Mouse (Mus musculus): ENCODE results near the gene Nin. TPM values are rescaled to one million over a fixed set of nuclear protein-coding genes. Genes with fewer than 3 reads are reported as not detected.
"Not testable (repeated sequence)": the region's sequence is repeated elsewhere in the genome, so short reads cannot be mapped to it uniquely, and the experiment has no call there.

The Nin gene
- polyA plus RNA-seq (2015; fragmentation: Nextera tagmentation; extraction: Ambion mirVana): 6.6 and 10.2 TPM in 2 replicates

DNA sequence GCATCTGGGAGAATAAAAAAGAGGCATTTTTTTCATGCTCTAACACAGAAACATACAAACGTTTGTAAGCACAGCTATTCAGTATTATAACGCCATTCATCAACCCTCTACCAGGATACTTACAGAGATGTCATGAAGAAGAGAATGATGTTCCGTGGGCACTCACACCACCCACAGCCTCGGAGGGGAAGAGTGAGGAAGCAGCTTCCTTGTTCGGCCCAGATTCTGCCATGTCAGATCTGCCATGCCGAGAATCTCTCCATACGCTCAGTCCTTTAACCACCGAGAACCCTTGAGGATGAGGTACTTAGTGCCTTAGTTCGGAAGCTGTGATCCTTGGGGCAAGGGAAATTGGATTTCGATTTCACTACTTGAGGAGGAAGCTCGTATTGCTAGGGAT, at the start of gene Nin:
Gene Nin (minus strand): TSS at position 367 of the 400 bp plus-strand sequence.
- H3K27ac ChIP-seq: no peak within 1 kb of the TSS
- WGBS: 71% methylated on average over 11 of the region's 11 CpGs
- H3K9me3 ChIP-seq (replicated peaks): no peaks in the 10 kb centered on the region
- no peak within 1 kb of the TSS for H3K4me3 ChIP-seq
- no peaks in the 10 kb centered on the region for H3K27me3 ChIP-seq
- H3K4me2 ChIP-seq: no peak within 1 kb of the TSS
- ATAC-seq (replicated peaks; ENCODE audit: insufficient number of reproducible peaks, insufficient read depth, low FRiP score, low read depth): no peak
- no peak within 1 kb of the TSS for H3K9ac ChIP-seq
- H3K36me3 ChIP-seq: no peaks in the 10 kb centered on the region
- peaks cover 17% of the 10 kb centered on the region for H3K4me1 ChIP-seq (replicated peaks)

DNA sequence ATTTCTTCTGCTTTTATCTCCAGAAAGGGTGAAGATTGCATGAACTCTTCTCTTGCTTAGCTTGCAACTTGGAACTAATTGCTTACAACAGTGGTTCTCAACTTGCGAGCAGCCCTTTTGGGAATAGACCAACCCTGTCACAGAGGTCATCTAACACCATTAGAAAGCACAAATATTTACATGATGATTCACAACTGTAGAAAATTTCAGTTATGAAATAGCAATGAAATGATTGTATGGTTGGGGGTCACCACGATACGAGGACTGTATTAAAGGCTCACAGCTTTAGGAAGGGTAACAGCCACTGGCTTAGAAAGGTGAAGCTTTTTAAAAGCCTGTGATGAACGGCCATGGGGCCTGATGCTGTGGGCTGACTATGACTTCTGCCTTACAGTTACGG, 47.5 kb upstream of the Nin start:
- Histone ChIP-seq H3K4me2 (no peak overlapping the region), H3K9ac (no peak overlapping the region), H3K9me3 (replicated peaks) (no peaks in the 10 kb centered on the region), H3K36me3 (no peaks in the 10 kb centered on the region), H3K4me3 (no peak overlapping the region), H3K4me1 (replicated peaks) (no peaks in the 10 kb centered on the region), H3K27ac (no peak overlapping the region), H3K27me3 (no peaks in the 10 kb centered on the region)
- WGBS: 73% methylated on average over 5 of the region's 5 CpGs
- ATAC-seq (replicated peaks; ENCODE audit: insufficient number of reproducible peaks, insufficient read depth, low FRiP score, low read depth): no peak

DNA sequence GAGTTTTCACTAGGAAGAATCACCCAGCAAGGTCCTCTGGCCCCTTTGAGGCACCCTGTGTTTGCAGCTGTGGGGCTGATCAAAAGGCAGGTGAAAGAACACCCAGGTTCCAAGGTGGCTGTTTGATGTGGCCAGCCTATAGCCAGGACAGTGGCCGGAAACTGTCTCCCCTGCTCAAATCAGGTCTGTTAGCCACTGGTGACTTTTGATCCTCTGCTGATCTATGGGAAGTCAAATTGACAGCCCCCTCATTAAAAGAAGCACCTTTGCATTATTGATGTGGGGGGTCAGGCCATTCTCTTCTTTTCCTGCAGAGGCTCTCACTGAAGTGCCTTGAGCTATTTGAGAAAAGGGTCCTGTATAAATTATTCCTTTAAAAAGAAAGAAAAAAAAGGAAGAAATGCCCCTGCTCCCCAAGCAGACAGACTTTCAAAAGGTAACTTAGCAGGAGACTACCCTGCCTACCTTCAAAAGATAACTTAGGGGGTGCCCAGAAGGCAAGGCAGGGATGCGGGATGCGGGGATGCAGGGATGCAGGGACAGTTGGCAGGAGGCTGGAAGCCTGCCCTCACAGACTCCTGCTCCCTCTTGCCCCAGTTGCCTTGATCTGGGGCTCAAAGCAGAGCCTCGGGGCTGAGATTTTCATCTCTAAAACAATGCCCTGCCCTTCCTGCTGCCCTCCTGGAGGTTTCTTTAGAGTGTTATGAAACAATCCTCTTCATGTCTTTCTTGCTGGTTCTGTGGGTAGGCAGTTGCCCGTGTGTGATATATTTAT, 44.0 kb upstream of the Nin start:
- ATAC-seq (replicated peaks; ENCODE audit: insufficient number of reproducible peaks, insufficient read depth, low FRiP score, low read depth): no peak
- Histone ChIP-seq H3K9ac (no peak overlapping the region), H3K27me3 (no peaks in the 10 kb centered on the region), H3K36me3 (no peaks in the 10 kb centered on the region), H3K4me1 (replicated peaks) (no peaks in the 10 kb centered on the region), H3K27ac (no peak overlapping the region), H3K9me3 (replicated peaks) (no peaks in the 10 kb centered on the region), H3K4me2 (no peak overlapping the region), H3K4me3 (no peak overlapping the region)
- WGBS: 57% methylated on average over 5 of the region's 5 CpGs

DNA sequence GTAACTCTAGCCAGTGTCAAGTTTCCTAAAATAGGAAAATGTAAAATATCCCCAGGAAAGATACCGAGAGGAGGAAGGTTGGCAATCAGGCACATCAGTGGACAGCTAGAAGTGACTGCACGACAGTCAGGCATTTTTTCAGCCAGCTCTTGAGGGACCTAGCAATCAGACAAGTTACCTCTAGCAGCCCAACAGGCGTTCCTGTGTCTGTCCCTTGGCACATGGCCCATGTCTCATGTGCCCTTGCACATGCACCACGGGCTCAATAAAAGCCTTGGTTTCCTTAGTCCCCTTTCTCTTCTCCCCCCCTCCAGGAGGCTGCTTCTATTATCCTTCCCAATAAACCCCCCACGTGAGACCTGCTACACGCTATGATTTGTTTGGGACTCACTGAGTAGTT, 42.7 kb upstream of the Nin start:
- Histone ChIP-seq H3K4me2 (no peak overlapping the region), H3K36me3 (no peaks in the 10 kb centered on the region), H3K4me3 (no peak overlapping the region), H3K9ac (no peak overlapping the region), H3K4me1 (replicated peaks) (no peaks in the 10 kb centered on the region), H3K9me3 (replicated peaks) (no peaks in the 10 kb centered on the region), H3K27ac (no peak overlapping the region), H3K27me3 (no peaks in the 10 kb centered on the region)
- no peak for ATAC-seq (replicated peaks; ENCODE audit: insufficient number of reproducible peaks, insufficient read depth, low FRiP score, low read depth)
- WGBS: 50% methylated on average over 6 of the region's 6 CpGs

DNA sequence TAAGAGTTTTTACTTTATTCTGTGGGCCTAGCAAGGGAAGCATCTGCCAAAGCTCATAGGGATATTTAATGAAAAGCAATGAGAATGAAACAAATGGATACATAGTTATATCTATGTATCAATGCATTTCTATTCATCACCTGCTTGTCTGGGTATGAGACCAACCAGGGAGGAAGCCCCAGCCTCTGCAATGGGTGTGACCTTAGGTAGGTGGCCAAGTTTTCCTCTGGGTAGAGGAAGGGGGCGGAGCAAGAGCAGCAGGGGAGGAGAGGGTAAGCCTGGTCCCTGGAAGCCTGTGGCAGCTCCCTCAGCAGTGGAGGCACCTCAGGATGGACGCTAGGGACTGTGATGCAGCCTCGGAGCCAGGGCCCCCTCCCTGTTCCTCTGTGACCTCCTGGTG, 40.3 kb upstream of the Nin start, which contains the start of gene Abhd12b:
Gene Abhd12b (plus strand): TSS at position 301 of the 400 bp plus-strand sequence.
- ATAC-seq (replicated peaks; ENCODE audit: insufficient number of reproducible peaks, insufficient read depth, low FRiP score, low read depth): no peak
- Histone ChIP-seq H3K4me3 (no peak within 1 kb of the TSS), H3K9me3 (replicated peaks) (no peaks in the 10 kb centered on the region), H3K36me3 (no peaks in the 10 kb centered on the region), H3K27me3 (no peaks in the 10 kb centered on the region), H3K4me2 (no peak within 1 kb of the TSS), H3K4me1 (replicated peaks) (0 out of 2 replicates have a peak, but pooled peaks cover 1% of the 10 kb centered on the region), H3K27ac (no peak within 1 kb of the TSS), H3K9ac (no peak within 1 kb of the TSS)
- WGBS: 63% methylated on average over 3 of the region's 3 CpGs

DNA sequence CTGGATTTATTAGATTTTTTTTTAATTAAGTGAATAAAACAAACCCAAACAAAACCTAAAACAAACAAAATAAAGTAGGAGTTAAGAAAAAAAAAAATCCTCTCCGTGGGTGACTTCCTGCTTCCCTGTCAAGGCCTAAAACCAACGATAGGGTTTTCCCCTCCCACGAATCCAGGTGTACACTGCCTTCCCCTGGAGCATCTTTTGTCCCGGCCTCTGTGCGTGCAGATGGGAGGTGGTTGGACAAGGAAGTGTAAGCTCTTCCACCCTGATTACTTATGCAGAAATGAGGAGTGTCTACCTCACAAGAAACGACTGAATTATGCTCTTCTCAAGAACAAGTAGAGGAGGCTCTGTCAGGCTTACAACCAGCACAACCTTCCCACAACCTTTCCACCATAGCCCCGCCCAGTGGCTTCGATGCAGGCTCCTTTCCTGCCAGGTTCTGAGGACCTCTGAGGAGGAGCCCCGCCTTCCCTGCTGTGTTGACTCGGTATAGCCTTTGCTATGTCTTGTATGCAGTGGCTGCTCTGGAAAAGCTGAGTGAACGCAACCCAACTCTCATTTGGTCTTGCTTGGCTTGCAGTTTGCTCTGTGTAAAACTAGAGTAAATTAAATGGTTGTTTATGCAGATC, 35.2 kb upstream of the Nin start:
- Histone ChIP-seq H3K27me3 (no peaks in the 10 kb centered on the region), H3K4me3 (peak overlapping the region; percentile 37), H3K9me3 (replicated peaks) (no peaks in the 10 kb centered on the region), H3K36me3 (no peaks in the 10 kb centered on the region), H3K4me1 (replicated peaks) (peaks cover 15% of the 10 kb centered on the region), H3K9ac (no peak overlapping the region), H3K4me2 (peak overlapping the region; percentile 60), H3K27ac (no peak overlapping the region)
- no peak for ATAC-seq (replicated peaks; ENCODE audit: insufficient number of reproducible peaks, insufficient read depth, low FRiP score, low read depth)
- 15% methylated on average over 11 of the region's 11 CpGs for WGBS

DNA sequence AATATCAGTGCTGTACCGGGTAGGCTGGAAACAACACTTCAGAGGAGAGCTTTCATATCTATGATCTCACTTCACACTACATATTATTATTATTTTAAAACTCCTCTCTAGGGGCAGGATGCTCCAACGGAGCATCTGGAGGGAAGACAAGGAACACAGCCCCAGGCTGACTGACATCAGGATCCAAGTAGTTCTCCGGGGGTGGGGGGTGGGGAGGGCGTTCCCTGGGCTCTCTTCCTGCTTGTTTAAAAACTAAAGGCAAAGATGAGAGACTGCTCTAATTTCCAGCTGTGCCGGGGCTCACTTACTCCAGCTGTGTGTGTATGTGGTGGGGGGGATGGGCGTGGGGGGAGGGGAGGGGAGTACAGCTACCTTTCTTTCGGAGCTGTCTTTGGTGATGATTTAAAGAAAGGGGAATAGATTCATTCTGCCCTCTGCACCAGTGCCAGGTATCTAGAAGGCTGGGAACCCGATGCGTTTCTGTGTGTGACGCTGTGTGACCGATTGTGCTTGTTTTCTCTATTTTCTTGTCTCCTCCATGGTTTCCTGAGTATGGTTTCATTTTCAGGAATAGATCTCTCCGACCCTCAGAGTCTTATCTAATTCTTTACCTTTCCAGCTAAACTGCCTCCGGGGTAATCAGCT, 34.6 kb upstream of the Nin start:
- ATAC-seq (replicated peaks; ENCODE audit: insufficient number of reproducible peaks, insufficient read depth, low FRiP score, low read depth): no peak
- 4% methylated on average over 13 of the region's 13 CpGs for WGBS
- no peak overlapping the region for H3K27ac ChIP-seq

DNA sequence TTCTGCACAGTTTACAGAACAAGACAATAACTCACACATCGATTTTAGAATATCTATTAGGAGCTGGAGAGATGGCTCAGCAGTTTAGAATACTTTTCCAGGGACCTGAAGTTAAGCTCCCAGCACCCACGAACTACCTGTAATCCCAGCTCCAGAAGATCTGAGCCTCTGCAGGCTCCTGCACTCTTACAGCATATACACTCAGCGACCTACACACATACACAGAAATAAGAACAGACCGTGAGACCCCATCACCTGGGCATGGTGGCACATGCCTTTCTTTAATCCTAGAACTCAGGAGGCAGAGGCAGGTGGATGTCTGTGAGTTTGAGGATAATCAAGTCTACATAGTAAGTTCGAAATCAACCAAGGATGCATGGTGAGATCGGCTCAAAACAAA, 32.1 kb upstream of the Nin start:
- no peak overlapping the region for H3K9ac ChIP-seq
- H3K9me3 ChIP-seq (replicated peaks): no peaks in the 10 kb centered on the region
- no peak overlapping the region for H3K4me3 ChIP-seq
- H3K27me3 ChIP-seq: no peaks in the 10 kb centered on the region
- H3K4me2 ChIP-seq: no peak overlapping the region
- H3K36me3 ChIP-seq: no peaks in the 10 kb centered on the region
- H3K4me1 ChIP-seq (replicated peaks): peaks cover 15% of the 10 kb centered on the region
- ATAC-seq (replicated peaks; ENCODE audit: insufficient number of reproducible peaks, insufficient read depth, low FRiP score, low read depth): no peak
- WGBS: 81% methylated on average over 6 of the region's 6 CpGs
- H3K27ac ChIP-seq: no peak overlapping the region

More for the DNA sequence above, 34.6 kb upstream of the Nin start:
- Histone ChIP-seq H3K9ac (peak overlapping the region; percentile 10; the same call in 1 of the 2 replicates), H3K9me3 (replicated peaks) (no peaks in the 10 kb centered on the region), H3K27me3 (no peaks in the 10 kb centered on the region), H3K4me1 (replicated peaks) (peaks cover 15% of the 10 kb centered on the region), H3K36me3 (no peaks in the 10 kb centered on the region), H3K4me3 (peak overlapping the region; percentile 37), H3K4me2 (peak overlapping the region; percentile 60)

DNA sequence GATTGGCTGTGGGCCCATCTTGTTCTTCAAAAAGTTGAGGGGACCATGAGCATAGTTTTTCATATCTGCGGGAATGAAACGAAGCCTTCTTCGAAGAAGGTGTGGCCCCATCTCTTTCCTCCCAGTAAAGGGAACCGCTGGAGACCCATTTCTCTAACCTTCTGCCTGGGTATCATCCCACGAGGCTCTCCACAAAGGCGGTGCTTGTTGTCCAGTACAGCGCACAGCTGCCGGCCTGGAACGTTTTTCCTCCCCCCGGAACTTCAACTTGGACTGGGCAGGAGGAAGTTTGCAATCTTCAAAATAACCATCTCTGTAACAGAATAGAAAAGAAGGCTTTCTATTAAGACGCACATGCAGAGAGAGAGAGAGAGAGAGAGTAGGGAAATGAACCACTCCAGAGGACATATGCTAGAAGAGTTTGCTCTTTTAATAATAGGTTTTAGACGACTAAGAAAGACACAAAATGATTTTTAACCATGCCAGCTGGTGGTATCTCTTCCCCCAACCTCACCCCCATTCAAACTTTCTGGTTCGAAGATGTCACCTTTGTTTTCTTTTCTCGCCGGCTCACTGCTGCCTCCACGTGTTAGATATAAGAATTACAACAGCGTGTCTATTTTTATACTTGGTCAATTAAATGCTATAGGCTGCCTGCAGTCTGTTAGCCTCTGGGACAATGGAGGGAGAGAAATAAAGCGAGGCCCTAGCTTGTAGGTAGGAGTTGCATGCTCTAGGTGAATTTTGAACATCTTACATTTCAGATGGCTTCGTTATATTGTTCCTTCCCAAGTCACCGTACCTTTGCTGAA, 31.3 kb upstream of the Nin start:
- Histone ChIP-seq H3K27ac (peak overlapping the region; percentile 64), H3K9me3 (replicated peaks) (no peaks in the 10 kb centered on the region), H3K4me3 (no peak overlapping the region), H3K4me1 (replicated peaks) (peaks cover 15% of the 10 kb centered on the region), H3K4me2 (0 out of 2 replicates have a peak overlapping the region, but pooled peaks have one; percentile 30), H3K27me3 (no peaks in the 10 kb centered on the region), H3K36me3 (no peaks in the 10 kb centered on the region), H3K9ac (no peak overlapping the region)
- ATAC-seq (replicated peaks; ENCODE audit: insufficient number of reproducible peaks, insufficient read depth, low FRiP score, low read depth): 0 out of 2 replicates have a peak, but pooled peaks have one; percentile 24
- WGBS: 40% methylated on average over 20 of the region's 20 CpGs

DNA sequence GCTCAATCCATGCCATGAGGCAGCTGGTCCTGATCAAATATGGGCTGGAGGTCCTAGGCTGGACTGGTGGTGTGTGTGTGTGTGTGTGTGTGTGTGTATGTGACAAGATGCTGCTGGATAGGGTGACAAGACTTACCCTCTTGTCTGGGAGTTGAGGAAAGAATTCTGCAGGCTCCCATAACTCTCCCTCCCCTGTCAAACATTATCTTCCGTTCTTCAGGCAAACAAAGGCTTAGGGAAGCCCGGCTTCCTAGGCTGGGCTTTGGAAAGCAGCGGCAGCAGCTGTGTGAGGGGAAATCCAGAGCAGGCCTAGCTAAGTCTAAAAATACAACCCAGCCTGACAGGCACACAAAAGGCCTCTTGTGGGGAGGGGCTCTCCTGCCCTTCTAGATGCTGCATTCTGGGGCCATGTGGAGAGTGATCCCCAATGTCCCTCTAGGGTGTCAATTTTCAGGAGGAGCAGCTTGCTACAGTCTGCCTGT, 30.6 kb upstream of the Nin start:
- not testable (repeated sequence) for H3K4me3 ChIP-seq; H3K27me3 ChIP-seq; H3K9ac ChIP-seq; H3K9me3 ChIP-seq (replicated peaks); H3K36me3 ChIP-seq; H3K4me2 ChIP-seq
- peak; percentile 54 for ATAC-seq (replicated peaks; ENCODE audit: insufficient number of reproducible peaks, insufficient read depth, low FRiP score, low read depth)
- Histone ChIP-seq H3K27ac (peak overlapping the region; percentile 64), H3K4me1 (replicated peaks) (peaks cover 15% of the 10 kb centered on the region)
- 5% methylated on average over 3 of the region's 3 CpGs for WGBS

Measured in heart, embryonic 15.5 days (tissue).